Mouse (Mus musculus): Measurements from ENCODE around the gene Tpm4. TPM values are rescaled to one million over a fixed set of nuclear protein-coding genes. Genes with fewer than 3 reads are reported as not detected.
"Not testable (repeated sequence)": the region's sequence is repeated elsewhere in the genome, so short reads cannot be mapped to it uniquely, and the experiment has no call there.

Tpm4 gene
- 595 and 633 TPM in 2 replicates for polyA plus RNA-seq (2014; fragmentation: Nextera tagmentation; extraction: Ambion mirVana)

DNA sequence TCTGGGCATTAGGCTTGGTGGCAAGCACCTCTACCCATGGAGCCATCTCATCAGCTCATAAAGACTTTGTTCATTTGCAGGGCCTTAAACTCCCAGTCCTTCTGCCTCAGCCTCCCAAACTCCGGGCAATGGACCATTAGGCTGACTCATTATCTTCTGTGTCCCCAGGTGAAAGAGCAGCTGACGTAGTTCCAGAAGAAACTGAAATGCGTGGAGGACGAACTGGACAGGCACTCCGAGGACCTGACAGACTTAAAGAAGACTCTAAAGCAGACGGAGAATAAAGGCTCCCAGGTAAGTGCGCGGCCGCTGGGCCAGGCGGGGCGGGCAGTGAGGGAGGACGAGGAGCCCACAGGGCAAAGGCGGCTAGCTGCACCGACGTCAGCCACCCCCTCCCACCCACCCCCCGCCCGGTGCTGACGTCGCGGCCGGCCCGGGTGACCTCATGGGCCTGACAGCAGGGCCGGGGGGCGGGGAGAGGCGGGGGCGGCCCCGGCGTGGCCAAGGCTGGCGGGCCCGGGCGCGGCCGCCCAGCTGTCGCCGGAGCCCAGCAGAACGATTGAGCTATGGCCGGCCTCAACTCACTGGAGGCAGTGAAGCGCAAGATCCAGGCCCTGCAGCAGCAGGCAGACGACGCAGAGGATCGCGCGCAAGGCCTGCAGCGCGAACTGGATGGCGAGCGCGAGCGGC is at the start of gene Tpm4:
TSS of gene Tpm4 (plus strand) at position 220 of the 690 bp plus-strand sequence.
- Histone ChIP-seq H3K36me3 (ENCODE audit: control insufficient read depth, insufficient read depth, low read length) (peaks cover 15% of the 10 kb centered on the region), H3K9ac (replicated peaks; ENCODE audit: low read depth, low read length) (peak within 1 kb of the TSS; percentile 99), H3K4me2 (replicated peaks; ENCODE audit: low read depth, low read length) (peak within 1 kb of the TSS; percentile 73), H3K4me1 (ENCODE audit: control insufficient read depth, insufficient read depth, low read length) (peaks cover 15% of the 10 kb centered on the region; the same call in 1 of the 2 replicates), H3K4me3 (ENCODE audit: low read depth, low read length) (peak within 1 kb of the TSS; percentile 89), H3K9me3 (ENCODE audit: control insufficient read depth, low read depth, low read length) (no peaks in the 10 kb centered on the region), H3K27ac (ENCODE audit: low read length) (peak within 1 kb of the TSS; percentile 100), H3K27me3 (ENCODE audit: control insufficient read depth, insufficient read depth, low read length) (no peaks in the 10 kb centered on the region)
- ATAC-seq (ENCODE audit: insufficient number of reproducible peaks, insufficient read depth, low FRiP score, low read depth) = peak; percentile 82
- under 1% methylated on average over 26 of the region's 49 CpGs for whole genome bisulfite sequencing

- H3K27ac ChIP-seq (ENCODE audit: low read length); H3K4me1 ChIP-seq (ENCODE audit: control insufficient read depth, insufficient read depth, low read length); H3K4me3 ChIP-seq (ENCODE audit: low read depth, low read length); H3K27me3 ChIP-seq (ENCODE audit: control insufficient read depth, insufficient read depth, low read length); H3K4me2 ChIP-seq (replicated peaks; ENCODE audit: low read depth, low read length); H3K9ac ChIP-seq (replicated peaks; ENCODE audit: low read depth, low read length); H3K36me3 ChIP-seq (ENCODE audit: control insufficient read depth, insufficient read depth, low read length); H3K9me3 ChIP-seq (ENCODE audit: control insufficient read depth, low read depth, low read length): not testable (repeated sequence)
- 66% methylated on average over 3 of the region's 3 CpGs for WGBS
- ATAC-seq (ENCODE audit: insufficient number of reproducible peaks, insufficient read depth, low FRiP score, low read depth) = 0 out of 2 replicates have a peak, but pooled peaks have one; percentile 28
These were observed 47.2 kb upstream of the Tpm4 start for GRCm38 (mm10) chr8:72087611-72088010.

- H3K27ac ChIP-seq (ENCODE audit: low read length); ATAC-seq (ENCODE audit: insufficient number of reproducible peaks, insufficient read depth, low FRiP score, low read depth): not testable (repeated sequence)
These were observed 38.1 kb upstream of the Tpm4 start for GRCm38 (mm10) chr8:72096721-72097120.

DNA sequence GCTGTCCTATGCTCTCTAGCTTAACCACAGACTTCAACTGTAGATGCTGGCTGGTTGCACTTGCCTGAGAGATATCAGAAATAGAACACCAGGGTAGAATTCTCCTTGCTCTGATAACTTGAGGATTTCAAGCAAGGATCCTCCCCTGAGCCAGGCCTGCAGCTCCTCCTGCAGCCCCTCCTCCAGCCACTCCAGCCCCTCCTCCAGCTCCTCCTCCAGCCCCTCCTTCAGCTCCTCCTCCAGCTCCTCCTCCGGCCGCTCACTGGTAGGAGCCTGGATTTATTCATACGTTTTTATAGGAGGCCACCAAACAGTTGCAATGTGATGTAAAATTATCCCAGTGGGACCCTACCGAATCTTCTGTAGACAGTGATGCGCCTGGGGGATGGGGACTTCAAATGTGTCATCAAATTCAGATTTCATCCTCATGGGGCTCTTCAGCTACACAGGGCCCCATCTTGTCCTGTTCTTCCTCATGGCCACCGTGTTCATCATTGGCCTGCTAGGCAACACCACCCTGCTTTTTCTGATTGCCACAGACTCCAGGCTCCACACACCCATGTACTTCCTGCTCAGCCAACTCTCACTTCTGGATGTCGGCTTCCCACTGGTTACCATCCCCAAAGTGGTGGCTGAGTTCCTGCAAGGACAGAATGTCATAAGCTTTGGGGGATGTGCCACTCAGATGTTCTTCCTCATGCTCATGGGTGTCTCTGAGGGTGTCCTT is 35.2 kb upstream of the Tpm4 start:
- not testable (repeated sequence) for H3K4me3 ChIP-seq (ENCODE audit: low read depth, low read length); H3K4me2 ChIP-seq (replicated peaks; ENCODE audit: low read depth, low read length); H3K9me3 ChIP-seq (ENCODE audit: control insufficient read depth, low read depth, low read length); H3K4me1 ChIP-seq (ENCODE audit: control insufficient read depth, insufficient read depth, low read length); ATAC-seq (ENCODE audit: insufficient number of reproducible peaks, insufficient read depth, low FRiP score, low read depth); H3K27ac ChIP-seq (ENCODE audit: low read length); H3K27me3 ChIP-seq (ENCODE audit: control insufficient read depth, insufficient read depth, low read length); H3K9ac ChIP-seq (replicated peaks; ENCODE audit: low read depth, low read length); H3K36me3 ChIP-seq (ENCODE audit: control insufficient read depth, insufficient read depth, low read length)
- 64% methylated on average over 6 of the region's 7 CpGs for WGBS

More at GRCm38 (mm10) chr8:72096721-72097120, 38.1 kb upstream of the Tpm4 start:
- not testable (repeated sequence) for H3K4me3 ChIP-seq (ENCODE audit: low read depth, low read length); H3K9me3 ChIP-seq (ENCODE audit: control insufficient read depth, low read depth, low read length); H3K4me1 ChIP-seq (ENCODE audit: control insufficient read depth, insufficient read depth, low read length); H3K4me2 ChIP-seq (replicated peaks; ENCODE audit: low read depth, low read length); H3K36me3 ChIP-seq (ENCODE audit: control insufficient read depth, insufficient read depth, low read length); H3K9ac ChIP-seq (replicated peaks; ENCODE audit: low read depth, low read length); H3K27me3 ChIP-seq (ENCODE audit: control insufficient read depth, insufficient read depth, low read length)

DNA sequence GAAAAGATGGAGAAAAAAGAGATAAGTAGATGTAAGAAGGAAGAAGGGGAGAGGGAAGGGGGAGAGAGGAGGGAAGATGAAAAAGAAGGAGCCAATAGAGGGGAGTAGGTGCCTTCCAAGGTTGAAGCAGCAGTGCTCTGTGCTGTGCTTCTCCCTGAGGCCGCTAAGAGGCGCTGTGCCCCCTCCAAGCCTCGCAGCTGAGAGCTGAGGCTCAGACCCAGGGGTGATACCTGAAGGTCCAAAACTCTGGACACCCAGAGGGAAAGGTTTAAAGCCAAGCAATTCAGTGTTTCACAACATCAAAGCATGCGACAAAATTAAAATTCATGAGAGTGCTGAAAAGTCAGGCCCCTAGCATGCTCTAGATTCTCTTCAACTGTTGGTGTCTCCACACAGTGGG is 29.6 kb upstream of the Tpm4 start:
- H3K4me2 ChIP-seq (replicated peaks; ENCODE audit: low read depth, low read length) = no peak overlapping the region
- no peak overlapping the region for H3K4me3 ChIP-seq (ENCODE audit: low read depth, low read length)
- H3K27me3 ChIP-seq (ENCODE audit: control insufficient read depth, insufficient read depth, low read length) = no peaks in the 10 kb centered on the region
- H3K4me1 ChIP-seq (ENCODE audit: control insufficient read depth, insufficient read depth, low read length) = no peaks in the 10 kb centered on the region
- H3K9ac ChIP-seq (replicated peaks; ENCODE audit: low read depth, low read length) = no peak overlapping the region
- WGBS = 22% methylated on average over 4 of the region's 4 CpGs
- no peak overlapping the region for H3K27ac ChIP-seq (ENCODE audit: low read length)
- peaks cover 4% of the 10 kb centered on the region; the same call in 1 of the 2 replicates for H3K9me3 ChIP-seq (ENCODE audit: control insufficient read depth, low read depth, low read length)
- no peaks in the 10 kb centered on the region for H3K36me3 ChIP-seq (ENCODE audit: control insufficient read depth, insufficient read depth, low read length)
- no peak for ATAC-seq (ENCODE audit: insufficient number of reproducible peaks, insufficient read depth, low FRiP score, low read depth)

DNA sequence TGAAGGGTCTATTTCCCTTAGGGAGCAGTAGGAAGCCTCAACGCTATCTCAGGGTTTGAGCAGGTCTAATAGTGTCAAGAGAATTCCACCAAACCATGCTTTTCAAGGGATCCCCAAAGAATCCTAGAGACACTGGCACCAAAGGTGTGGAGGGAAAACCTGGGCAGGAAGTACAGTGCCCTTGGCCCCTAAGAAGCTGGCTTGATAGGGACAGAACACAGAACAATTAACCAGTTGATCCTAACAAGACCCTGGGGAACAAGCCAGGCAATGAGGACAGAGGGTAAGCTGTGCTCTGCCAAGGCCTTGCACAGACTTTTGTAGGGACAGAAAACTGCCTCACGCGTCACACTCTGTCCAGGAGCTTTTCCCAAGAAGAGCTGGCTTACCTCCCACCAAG is 28.0 kb upstream of the Tpm4 start, which contains the start of gene Olfr374:
TSS of gene Olfr374 (plus strand) at position 301 of the 400 bp plus-strand sequence.
- Histone ChIP-seq H3K4me1 (ENCODE audit: control insufficient read depth, insufficient read depth, low read length) (no peaks in the 10 kb centered on the region), H3K4me3 (ENCODE audit: low read depth, low read length) (no peak within 1 kb of the TSS), H3K9ac (replicated peaks; ENCODE audit: low read depth, low read length) (no peak within 1 kb of the TSS), H3K27ac (ENCODE audit: low read length) (no peak within 1 kb of the TSS), H3K4me2 (replicated peaks; ENCODE audit: low read depth, low read length) (no peak within 1 kb of the TSS), H3K27me3 (ENCODE audit: control insufficient read depth, insufficient read depth, low read length) (no peaks in the 10 kb centered on the region), H3K36me3 (ENCODE audit: control insufficient read depth, insufficient read depth, low read length) (no peaks in the 10 kb centered on the region), H3K9me3 (ENCODE audit: control insufficient read depth, low read depth, low read length) (peaks cover 4% of the 10 kb centered on the region; the same call in 1 of the 2 replicates)
- WGBS = 88% methylated on average over 3 of the region's 3 CpGs
- no peak for ATAC-seq (ENCODE audit: insufficient number of reproducible peaks, insufficient read depth, low FRiP score, low read depth)

DNA sequence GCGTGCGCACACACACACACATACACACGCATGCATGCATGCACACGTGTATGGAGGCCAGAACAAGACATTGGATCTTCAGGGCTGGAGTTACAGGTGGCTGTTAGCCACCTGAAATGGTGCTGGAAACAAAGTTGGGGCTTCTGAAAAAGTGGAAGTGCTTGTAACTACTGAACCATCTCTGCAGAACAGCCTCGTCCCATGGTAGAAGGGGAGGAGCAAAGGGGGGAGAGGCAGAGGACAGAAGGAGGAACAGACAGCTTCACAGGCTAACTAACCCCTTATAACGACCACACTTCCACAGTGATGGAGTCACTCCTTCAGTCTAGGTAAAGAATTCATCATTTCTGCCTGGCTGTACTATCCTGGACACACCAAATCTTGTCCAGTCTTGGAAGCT is 23.9 kb upstream of the Tpm4 start:
- Histone ChIP-seq H3K4me2 (replicated peaks; ENCODE audit: low read depth, low read length) (no peak overlapping the region), H3K9ac (replicated peaks; ENCODE audit: low read depth, low read length) (no peak overlapping the region), H3K4me3 (ENCODE audit: low read depth, low read length) (no peak overlapping the region), H3K9me3 (ENCODE audit: control insufficient read depth, low read depth, low read length) (no peaks in the 10 kb centered on the region), H3K4me1 (ENCODE audit: control insufficient read depth, insufficient read depth, low read length) (no peaks in the 10 kb centered on the region), H3K27me3 (ENCODE audit: control insufficient read depth, insufficient read depth, low read length) (no peaks in the 10 kb centered on the region), H3K27ac (ENCODE audit: low read length) (no peak overlapping the region), H3K36me3 (ENCODE audit: control insufficient read depth, insufficient read depth, low read length) (no peaks in the 10 kb centered on the region)
- no peak for ATAC-seq (ENCODE audit: insufficient number of reproducible peaks, insufficient read depth, low FRiP score, low read depth)
- 80% methylated on average over 6 of the region's 6 CpGs for WGBS

GRCm38 (mm10) chr8:72112486-72112885 is 22.3 kb upstream of the Tpm4 start:
- H3K27ac ChIP-seq (ENCODE audit: low read length) = no peak overlapping the region
- no peaks in the 10 kb centered on the region for H3K36me3 ChIP-seq (ENCODE audit: control insufficient read depth, insufficient read depth, low read length)
- no peaks in the 10 kb centered on the region for H3K9me3 ChIP-seq (ENCODE audit: control insufficient read depth, low read depth, low read length)
- H3K4me3 ChIP-seq (ENCODE audit: low read depth, low read length) = no peak overlapping the region
- H3K4me2 ChIP-seq (replicated peaks; ENCODE audit: low read depth, low read length) = no peak overlapping the region
- no peaks in the 10 kb centered on the region for H3K27me3 ChIP-seq (ENCODE audit: control insufficient read depth, insufficient read depth, low read length)
- ATAC-seq (ENCODE audit: insufficient number of reproducible peaks, insufficient read depth, low FRiP score, low read depth) = no peak
- H3K9ac ChIP-seq (replicated peaks; ENCODE audit: low read depth, low read length) = no peak overlapping the region
- WGBS = 65% methylated on average over 3 of the region's 3 CpGs
- H3K4me1 ChIP-seq (ENCODE audit: control insufficient read depth, insufficient read depth, low read length) = no peaks in the 10 kb centered on the region

Data from stomach, embryonic 14.5 days (tissue).